Mouse (Mus musculus) embryonic facial prominence, embryonic 11.5 days (tissue): Measurements from ENCODE around the gene Hist1h1a. TPM values are rescaled to one million over a fixed set of nuclear protein-coding genes. Genes with fewer than 3 reads are reported as not detected.

Experiments
- ATAC-seq: fragments of 200-750 bp; cut with Nextera tagmentation; replicated peaks from 2 replicates; pipeline ENCODE4 v1.8.0; 2017; ENCODE audit warnings: low read depth; ENCODE audit not compliant: insufficient number of reproducible peaks, low FRiP score, low TSS enrichment
- DNase-seq: peaks from one replicate; pipeline ENCODE4 v3.0.0-alpha.2; 2015; ENCODE audit warnings: low spot score
- H3K27ac ChIP-seq: fragments of 300-500 bp; sonication (generic); replicated peaks from 2 replicates; pipeline ENCODE4 v1.5.1; 2014; ENCODE audit warnings: mild to moderate bottlenecking, low read depth, low read length, control low read depth
- H3K27me3 ChIP-seq: fragments of 300-500 bp; sonication (generic); 2 replicates; pipeline ENCODE4 v1.6.1; 2014; ENCODE audit warnings: mild to moderate bottlenecking, low read length, moderate library complexity, mixed read lengths; ENCODE audit not compliant: control insufficient read depth, insufficient read depth
- H3K36me3 ChIP-seq: fragments of 300-500 bp; sonication (generic); replicated peaks from 2 replicates; pipeline ENCODE4 v1.6.1; 2014; ENCODE audit warnings: low read depth, mild to moderate bottlenecking, low read length, moderate library complexity, mixed read lengths; ENCODE audit not compliant: control insufficient read depth, insufficient read depth
- H3K4me1 ChIP-seq: fragments of 300-500 bp; sonication (generic); 2 replicates; pipeline ENCODE4 v1.6.1; 2014; ENCODE audit warnings: low read length, mixed read lengths; ENCODE audit not compliant: control insufficient read depth, insufficient read depth
- H3K4me2 ChIP-seq: fragments of 300-500 bp; sonication (generic); 2 replicates; pipeline ENCODE4 v1.6.1; 2014; ENCODE audit warnings: low read depth, mild to moderate bottlenecking, control low read depth, low read length, moderate library complexity
- H3K4me3 ChIP-seq: fragments of 300-500 bp; sonication (generic); 2 replicates; pipeline ENCODE4 v1.5.1; 2014; ENCODE audit warnings: low read depth, low read length, control low read depth
- H3K9ac ChIP-seq: fragments of 300-500 bp; sonication (generic); replicated peaks from 2 replicates; pipeline ENCODE4 v1.6.1; 2014; ENCODE audit warnings: mild to moderate bottlenecking, control low read depth, low read length
- H3K9me3 ChIP-seq: fragments of 300-500 bp; sonication (generic); replicated peaks from 2 replicates; pipeline ENCODE4 v1.6.1; 2016; ENCODE audit warnings: mild to moderate bottlenecking, low read length, inconsistent platforms, mixed read lengths; ENCODE audit not compliant: control insufficient read depth
- WGBS: fragments of 180-500 bp; shearing (Covaris S2); extraction: QIAGEN DNeasy Blood & Tissue Kit; methylation state at CpG from one replicate; pipeline ENCODE4 v1.1.7; 2014; 5-methylcytosine and 5-hydroxymethylcytosine counted together
- microRNA-seq: library from miRNA; unstranded; fragments of <30 nt; microRNA quantifications from one replicate; pipeline ENCODE4, GENCODE M21; 2016; ENCODE audit warnings: borderline number of aligned reads
- polyA plus RNA-seq: library from polyadenylated mRNA; unstranded; fragments of >200 nt; fragmentation: Nextera tagmentation; extraction: Ambion mirVana; gene quantifications from 2 replicates; pipeline ENCODE4 v1.2.1, GENCODE M21; 2014

The Hist1h1a gene
- polyA plus RNA-seq, 1 experiment from 2014 or later: 4.5 TPM

DNA sequence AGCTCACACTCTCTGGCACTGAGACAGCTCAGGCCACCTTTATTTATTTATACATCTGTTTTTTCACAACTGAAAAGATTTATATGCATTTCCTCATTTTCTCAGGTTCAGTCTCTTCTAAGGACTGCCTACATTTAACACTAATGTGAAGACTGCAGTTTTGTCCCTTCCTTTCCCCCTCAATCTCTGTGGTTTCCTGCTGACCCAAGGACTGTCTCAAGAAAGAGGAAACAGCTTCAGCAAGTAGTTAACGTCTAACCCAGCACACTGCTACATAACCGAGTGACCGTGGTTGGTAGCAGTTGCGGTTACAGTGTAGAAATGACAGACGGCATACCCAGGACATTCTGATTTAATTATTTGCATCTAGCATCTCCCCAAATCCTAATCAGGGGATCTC lies 35.9 kb downstream of the Hist1h1a start:
- Histone ChIP-seq H3K27ac (no peak overlapping the region), H3K4me1 (no peaks in the 10 kb centered on the region), H3K9me3 (no peaks in the 10 kb centered on the region), H3K4me2 (no peak overlapping the region), H3K4me3 (no peak overlapping the region), H3K36me3 (no peaks in the 10 kb centered on the region), H3K27me3 (no peaks in the 10 kb centered on the region), H3K9ac (no peak overlapping the region)
- no peak for DNase-seq
- WGBS: 68% methylated on average over 5 of the region's 5 CpGs
- ATAC-seq: no peak

DNA sequence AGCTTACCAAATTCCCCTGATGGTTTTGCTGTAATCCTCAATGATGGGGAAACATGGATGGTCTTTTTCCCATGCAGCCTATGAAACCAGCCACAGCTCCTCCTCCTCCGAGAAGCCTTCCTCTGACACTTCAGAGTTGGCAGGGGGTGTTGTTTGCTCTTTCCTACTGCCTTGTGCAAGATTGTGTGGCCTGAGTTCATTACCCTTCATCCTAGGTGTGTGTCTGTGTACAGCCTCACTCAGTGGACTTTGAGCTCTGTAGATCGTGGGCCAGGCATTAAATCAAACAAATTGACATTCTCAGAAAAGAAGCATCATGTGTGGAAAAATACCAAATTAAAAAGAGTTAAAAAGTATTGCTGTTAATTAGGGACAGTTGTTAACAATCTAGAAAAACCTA lies 41.1 kb downstream of the Hist1h1a start:
- DNase-seq (no peak), ATAC-seq (no peak)
- Histone ChIP-seq H3K4me3 (no peak overlapping the region), H3K4me2 (no peak overlapping the region), H3K4me1 (no peaks in the 10 kb centered on the region), H3K9me3 (no peaks in the 10 kb centered on the region), H3K9ac (no peak overlapping the region), H3K27me3 (no peaks in the 10 kb centered on the region), H3K36me3 (no peaks in the 10 kb centered on the region), H3K27ac (no peak overlapping the region)
- WGBS: 75% methylated on average over 2 of the region's 2 CpGs

DNA sequence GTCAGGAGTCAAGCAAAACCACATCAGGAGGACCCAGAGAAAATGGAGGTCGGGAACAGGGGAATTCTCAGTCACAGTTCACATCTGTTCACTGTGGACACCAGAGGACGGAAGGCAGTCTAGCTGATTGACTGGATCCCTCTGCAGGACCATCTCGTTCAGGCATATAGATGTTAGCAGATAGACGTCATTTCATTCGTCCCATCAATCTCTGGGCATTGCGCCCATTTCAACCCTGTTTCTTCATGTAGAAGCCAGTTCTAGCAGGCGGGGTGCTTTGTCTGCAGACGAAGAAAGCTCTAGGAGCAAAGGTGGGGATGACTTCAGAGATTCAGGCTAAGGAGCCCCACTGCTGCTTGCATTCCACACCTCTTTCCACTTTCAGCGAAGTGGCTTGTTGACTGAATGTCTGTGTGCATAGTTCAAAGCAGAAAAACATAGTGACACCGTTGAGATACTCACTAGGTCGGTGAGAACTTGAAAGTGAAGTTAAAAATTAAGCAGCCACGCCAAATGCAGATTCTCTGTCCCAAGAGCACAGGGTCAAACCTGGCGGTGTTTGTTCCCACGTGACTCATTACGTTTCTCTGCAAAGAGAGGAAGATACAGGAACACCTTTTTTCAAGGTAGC lies 43.1 kb downstream of the Hist1h1a start, which contains the start of gene Slc17a2:
TSS of gene Slc17a2 (plus strand) at position 572 of the 631 bp plus-strand sequence.
- no peak within 1 kb of the TSS for H3K4me3 ChIP-seq
- WGBS: 87% methylated on average over 15 of the region's 15 CpGs
- no peaks in the 10 kb centered on the region for H3K27me3 ChIP-seq
- no peak within 1 kb of the TSS for H3K27ac ChIP-seq
- H3K4me2 ChIP-seq: no peak within 1 kb of the TSS
- ATAC-seq (no peak), DNase-seq (no peak)
- H3K9me3 ChIP-seq: no peaks in the 10 kb centered on the region
- H3K36me3 ChIP-seq: no peaks in the 10 kb centered on the region
- no peaks in the 10 kb centered on the region for H3K4me1 ChIP-seq
- H3K9ac ChIP-seq: no peak within 1 kb of the TSS

Small RNA genes within 50 kb of the gene (microRNA-seq; reads per million reads assigned to microRNA genes)
- gene Gm44314 (not detected), gene Gm44484 (not detected)

Other genes with a start within 250 kb of the Hist1h1a start
- gene Hist1h4h, start 232.6 kb upstream of the Hist1h1a start, polyA plus RNA-seq: 3.5 and 5.0 TPM in 2 replicates
- gene Hist1h2af, start 229.8 kb upstream of the Hist1h1a start, polyA plus RNA-seq: 7.8 and 7.9 TPM in 2 replicates
- gene Hist1h3g, start 228.2 kb upstream of the Hist1h1a start, polyA plus RNA-seq: 6.1 and 7.8 TPM in 2 replicates
- gene Hist1h2bh, start 220.3 kb upstream of the Hist1h1a start, polyA plus RNA-seq: 0.67 and 1.3 TPM in 2 replicates
- gene Hist1h3f, start 219.6 kb upstream of the Hist1h1a start, polyA plus RNA-seq: 1.2 and 1.5 TPM in 2 replicates
- gene Hist1h4f, start 212.0 kb upstream of the Hist1h1a start, polyA plus RNA-seq: 1.3 TPM in 1 of 2 replicates, not detected in the other
- gene Hist1h1d, start 210.4 kb upstream of the Hist1h1a start, polyA plus RNA-seq: 0.53 and 0.71 TPM in 2 replicates
- 9.0 and 12.1 TPM in 2 replicates for gene Hist1h3e, start 201.3 kb upstream of the Hist1h1a start, polyA plus RNA-seq
- 78.4 and 99.4 TPM in 2 replicates for gene Hist1h2ae, start 192.4 kb upstream of the Hist1h1a start, polyA plus RNA-seq
- gene Hist1h2bg, start 192.3 kb upstream of the Hist1h1a start, polyA plus RNA-seq: 8.4 and 8.6 TPM in 2 replicates
- 4.1 and 4.9 TPM in 2 replicates for gene Hist1h2bf, start 189.5 kb upstream of the Hist1h1a start, polyA plus RNA-seq
- 2.1 and 3.8 TPM in 2 replicates for gene Hist1h2ad, start 189.3 kb upstream of the Hist1h1a start, polyA plus RNA-seq
- gene Hist1h3d, start 187.9 kb upstream of the Hist1h1a start, polyA plus RNA-seq: 10.2 and 11.3 TPM in 2 replicates
- gene Hist1h4d, start 182.1 kb upstream of the Hist1h1a start, polyA plus RNA-seq: 115 and 122 TPM in 2 replicates
- gene Hist1h2be, start 142.5 kb upstream of the Hist1h1a start, polyA plus RNA-seq: 2.1 and 3.1 TPM in 2 replicates
- gene Hist1h1e, start 141.1 kb upstream of the Hist1h1a start, polyA plus RNA-seq: 23.0 and 24.4 TPM in 2 replicates
- gene Hist1h2ac, start 79.7 kb upstream of the Hist1h1a start, polyA plus RNA-seq: 1.4 and 2.2 TPM in 2 replicates
- gene Hist1h2bc, start 79.5 kb upstream of the Hist1h1a start, polyA plus RNA-seq: 25.1 and 27.3 TPM in 2 replicates
- not detected in 2 replicates for gene Hist1h1t, start 67.9 kb upstream of the Hist1h1a start, polyA plus RNA-seq
- 6.1 TPM in 2 replicates for gene Hist1h4c, start 65.2 kb upstream of the Hist1h1a start, polyA plus RNA-seq
- gene Hfe, start 52.8 kb upstream of the Hist1h1a start, polyA plus RNA-seq: 4.3 and 4.6 TPM in 2 replicates
- 18.8 and 19.7 TPM in 2 replicates for gene Hist1h1c, start 24.9 kb upstream of the Hist1h1a start, polyA plus RNA-seq
- 15.5 and 18.1 TPM in 2 replicates for gene Hist1h3c, start 18.1 kb upstream of the Hist1h1a start, polyA plus RNA-seq
- gene Hist1h2bb, start 16.9 kb upstream of the Hist1h1a start, polyA plus RNA-seq: 2.6 and 2.9 TPM in 2 replicates
- gene Hist1h2ab, start 12.5 kb upstream of the Hist1h1a start, polyA plus RNA-seq: 48.1 and 54.7 TPM in 2 replicates
- 8.3 and 10.5 TPM in 2 replicates for gene Hist1h3b, start 11.4 kb upstream of the Hist1h1a start, polyA plus RNA-seq
- 7.4 and 10.1 TPM in 2 replicates for gene Hist1h4b, start 6.7 kb upstream of the Hist1h1a start, polyA plus RNA-seq
- not detected in 2 replicates for gene Hist1h4a, start 2.4 kb upstream of the Hist1h1a start, polyA plus RNA-seq
- 4.0 and 4.3 TPM in 2 replicates for gene Hist1h3a, start 1.3 kb upstream of the Hist1h1a start, polyA plus RNA-seq
- 0.18 TPM in 1 of 2 replicates, not detected in the other for gene Trim38, start 6.2 kb downstream of the Hist1h1a start, polyA plus RNA-seq
- gene Slc17a2, start 43.3 kb downstream of the Hist1h1a start, polyA plus RNA-seq: not detected in 2 replicates
- gene Slc17a3, start 75.8 kb downstream of the Hist1h1a start, polyA plus RNA-seq: not detected in 2 replicates
- not detected in 2 replicates for gene Slc17a1, start 104.1 kb downstream of the Hist1h1a start, polyA plus RNA-seq
- gene Slc17a4, start 151.3 kb downstream of the Hist1h1a start, polyA plus RNA-seq: not detected in 2 replicates
- gene Hist1h2ba, start 170.5 kb downstream of the Hist1h1a start, polyA plus RNA-seq: not detected in 2 replicates
- gene Hist1h2aa, start 170.8 kb downstream of the Hist1h1a start, polyA plus RNA-seq: not detected in 2 replicates
- 0.14 TPM in 1 of 2 replicates, not detected in the other for gene Scgn, start 227.5 kb downstream of the Hist1h1a start, polyA plus RNA-seq